Mouse (Mus musculus): ENCODE data around the gene Tmem184b. TPM values are rescaled to one million over a fixed set of nuclear protein-coding genes. Genes with fewer than 3 reads are reported as not detected.
A peak's percentile ranks its signal among the peaks of the same experiment; 100 is the strongest.

Tmem184b gene
- polyA plus RNA-seq, 1 experiment: 74.2 TPM

GRCm38 (mm10) chr15:79387611-79388010, 15.8 kb downstream of the Tmem184b start:
- no peaks in the 10 kb centered on the region for H3K27me3 ChIP-seq (ENCODE audit: control insufficient read depth, insufficient read depth, insufficient read length)
- H3K4me3 ChIP-seq (ENCODE audit: insufficient read depth, poor library complexity, severe bottlenecking): no peak overlapping the region
- H3K79me2 ChIP-seq (ENCODE audit: control insufficient read depth, insufficient read depth): peaks cover 68% of the 10 kb centered on the region
- peaks cover 30% of the 10 kb centered on the region for H3K79me3 ChIP-seq (ENCODE audit: low read depth)
- peaks cover 31% of the 10 kb centered on the region for H3K36me3 ChIP-seq (ENCODE audit: control insufficient read depth, insufficient read depth)
- TF ChIP-seq CEBPB (IDR thresholded peaks at IDR 0.05; ENCODE audit: low read depth): no peak
- TF ChIP-seq CTCF (IDR thresholded peaks at IDR 0.05; ENCODE audit: control insufficient read depth, insufficient read depth, insufficient read length): no peak
- no peak for TF ChIP-seq MYOD1 (IDR thresholded peaks at IDR 0.05; ENCODE audit: control insufficient read depth, insufficient read length, low read depth)
- TF ChIP-seq FOSL1 (IDR thresholded peaks at IDR 0.05; ENCODE audit: insufficient read depth, low read length, poor library complexity, severe bottlenecking): no peak
- no peak for TF ChIP-seq MAX (IDR thresholded peaks at IDR 0.05)
- no peak for TF ChIP-seq USF1 (IDR thresholded peaks at IDR 0.05; ENCODE audit: low read depth)
- no peak for TF ChIP-seq MYOG (IDR thresholded peaks at IDR 0.05; ENCODE audit: control insufficient read depth, extremely low read depth, insufficient read length)
- no peak overlapping the region for H3ac ChIP-seq (ENCODE audit: control insufficient read depth, insufficient read length, low read depth)

GRCm38 (mm10) chr15:79387081-79387480, 16.3 kb downstream of the Tmem184b start:
- Histone ChIP-seq H3K79me2 (ENCODE audit: control insufficient read depth, insufficient read depth) (peaks cover 66% of the 10 kb centered on the region), H3K79me3 (ENCODE audit: low read depth) (peaks cover 30% of the 10 kb centered on the region), H3K27me3 (ENCODE audit: control insufficient read depth, insufficient read depth, insufficient read length) (no peaks in the 10 kb centered on the region), H3ac (ENCODE audit: control insufficient read depth, insufficient read length, low read depth) (no peak overlapping the region), H3K4me3 (ENCODE audit: insufficient read depth, poor library complexity, severe bottlenecking) (no peak overlapping the region), H3K36me3 (ENCODE audit: control insufficient read depth, insufficient read depth) (peaks cover 31% of the 10 kb centered on the region)
- TF ChIP-seq MAX (IDR thresholded peaks at IDR 0.05) (no peak), CEBPB (IDR thresholded peaks at IDR 0.05; ENCODE audit: low read depth) (no peak), MYOG (IDR thresholded peaks at IDR 0.05; ENCODE audit: control insufficient read depth, extremely low read depth, insufficient read length) (no peak), FOSL1 (IDR thresholded peaks at IDR 0.05; ENCODE audit: insufficient read depth, low read length, poor library complexity, severe bottlenecking) (no peak), USF1 (IDR thresholded peaks at IDR 0.05; ENCODE audit: low read depth) (no peak), MYOD1 (IDR thresholded peaks at IDR 0.05; ENCODE audit: control insufficient read depth, insufficient read length, low read depth) (no peak), CTCF (IDR thresholded peaks at IDR 0.05; ENCODE audit: control insufficient read depth, insufficient read depth, insufficient read length) (no peak)

GRCm38 (mm10) chr15:79381644-79382043, 21.7 kb downstream of the Tmem184b start:
- Histone ChIP-seq H3ac (ENCODE audit: control insufficient read depth, insufficient read length, low read depth) (no peak overlapping the region), H3K79me2 (ENCODE audit: control insufficient read depth, insufficient read depth) (peaks cover 60% of the 10 kb centered on the region), H3K36me3 (ENCODE audit: control insufficient read depth, insufficient read depth) (peaks cover 33% of the 10 kb centered on the region), H3K79me3 (ENCODE audit: low read depth) (peaks cover 23% of the 10 kb centered on the region), H3K27me3 (ENCODE audit: control insufficient read depth, insufficient read depth, insufficient read length) (no peaks in the 10 kb centered on the region), H3K4me3 (ENCODE audit: insufficient read depth, poor library complexity, severe bottlenecking) (no peak overlapping the region)
- TF ChIP-seq USF1 (IDR thresholded peaks at IDR 0.05; ENCODE audit: low read depth) (no peak), MYOD1 (IDR thresholded peaks at IDR 0.05; ENCODE audit: control insufficient read depth, insufficient read length, low read depth) (no peak), CEBPB (IDR thresholded peaks at IDR 0.05; ENCODE audit: low read depth) (no peak), MYOG (IDR thresholded peaks at IDR 0.05; ENCODE audit: control insufficient read depth, extremely low read depth, insufficient read length) (no peak), FOSL1 (IDR thresholded peaks at IDR 0.05; ENCODE audit: insufficient read depth, low read length, poor library complexity, severe bottlenecking) (no peak), CTCF (IDR thresholded peaks at IDR 0.05; ENCODE audit: control insufficient read depth, insufficient read depth, insufficient read length) (no peak), MAX (IDR thresholded peaks at IDR 0.05) (no peak)

- no peak overlapping the region for H3ac ChIP-seq (ENCODE audit: control insufficient read depth, insufficient read length, low read depth)
- TF ChIP-seq CTCF (IDR thresholded peaks at IDR 0.05; ENCODE audit: control insufficient read depth, insufficient read depth, insufficient read length) (peak; percentile 39), CEBPB (IDR thresholded peaks at IDR 0.05; ENCODE audit: low read depth) (no peak)
- peaks cover 19% of the 10 kb centered on the region for H3K79me3 ChIP-seq (ENCODE audit: low read depth)
Measured at GRCm38 (mm10) chr15:79380468-79381444, 22.6 kb downstream of the Tmem184b start.

GRCm38 (mm10) chr15:79379658-79380057, 23.7 kb downstream of the Tmem184b start:
- Histone ChIP-seq H3K4me3 (ENCODE audit: insufficient read depth, poor library complexity, severe bottlenecking) (no peak overlapping the region), H3K27me3 (ENCODE audit: control insufficient read depth, insufficient read depth, insufficient read length) (no peaks in the 10 kb centered on the region), H3ac (ENCODE audit: control insufficient read depth, insufficient read length, low read depth) (no peak overlapping the region), H3K79me3 (ENCODE audit: low read depth) (peaks cover 15% of the 10 kb centered on the region), H3K36me3 (ENCODE audit: control insufficient read depth, insufficient read depth) (peaks cover 34% of the 10 kb centered on the region), H3K79me2 (ENCODE audit: control insufficient read depth, insufficient read depth) (peaks cover 49% of the 10 kb centered on the region)
- TF ChIP-seq MAX (IDR thresholded peaks at IDR 0.05): no peak
- no peak for TF ChIP-seq CTCF (IDR thresholded peaks at IDR 0.05; ENCODE audit: control insufficient read depth, insufficient read depth, insufficient read length)
- no peak for TF ChIP-seq USF1 (IDR thresholded peaks at IDR 0.05; ENCODE audit: low read depth)
- TF ChIP-seq FOSL1 (IDR thresholded peaks at IDR 0.05; ENCODE audit: insufficient read depth, low read length, poor library complexity, severe bottlenecking): no peak
- no peak for TF ChIP-seq MYOG (IDR thresholded peaks at IDR 0.05; ENCODE audit: control insufficient read depth, extremely low read depth, insufficient read length)
- TF ChIP-seq MYOD1 (IDR thresholded peaks at IDR 0.05; ENCODE audit: control insufficient read depth, insufficient read length, low read depth): no peak

More at GRCm38 (mm10) chr15:79380468-79381444, 22.6 kb downstream of the Tmem184b start:
- Histone ChIP-seq H3K27me3 (ENCODE audit: control insufficient read depth, insufficient read depth, insufficient read length) (no peaks in the 10 kb centered on the region), H3K36me3 (ENCODE audit: control insufficient read depth, insufficient read depth) (peaks cover 42% of the 10 kb centered on the region), H3K79me2 (ENCODE audit: control insufficient read depth, insufficient read depth) (peaks cover 55% of the 10 kb centered on the region), H3K4me3 (ENCODE audit: insufficient read depth, poor library complexity, severe bottlenecking) (no peak overlapping the region)
